8 mouse cellular contexts compared by ENCODE assay signal in genomic region chr16:92697737-92698611, GRCm38 (mm10).
A peak's percentile ranks its signal among the peaks of the same experiment; 100 is the strongest.
DNase-seq lines count a peak whose midpoint lies in the region; ATAC-seq lines count a peak whose summit lies in the region.

No protein-coding gene starts in this region.

- H3K4me3 ChIP-seq in heart, embryonic 10.5 days, result peak overlapping the region; percentile 75
- H3K4me3 ChIP-seq in limb, embryonic 11.5 days (ENCODE audit: low read depth, low read length), result peak overlapping the region; percentile 56
- peak overlapping the region; percentile 49 for H3K4me3 ChIP-seq in midbrain, embryonic 13.5 days (replicated peaks)

- peaks cover 74% of the 10 kb centered on the region for H3K27me3 ChIP-seq in heart, embryonic 10.5 days (ENCODE audit: insufficient read depth, poor library complexity, severe bottlenecking)
- peaks cover 34% of the 10 kb centered on the region for H3K27me3 ChIP-seq in limb, embryonic 11.5 days (ENCODE audit: control insufficient read depth, insufficient read depth, low read length)
- peaks cover 92% of the 10 kb centered on the region for H3K27me3 ChIP-seq in midbrain, embryonic 13.5 days

- H3K27ac ChIP-seq in heart, embryonic 10.5 days, result peak overlapping the region; percentile 88
- 0 out of 2 replicates have a peak overlapping the region, but pooled peaks have one; percentile 24 for H3K27ac ChIP-seq in limb, embryonic 11.5 days (replicated peaks; ENCODE audit: low read depth, low read length)
- H3K27ac ChIP-seq in midbrain, embryonic 13.5 days, result no peak overlapping the region

- H3K4me2 ChIP-seq in limb, embryonic 11.5 days (ENCODE audit: low read depth, severe bottlenecking), result peak overlapping the region; percentile 100
- H3K4me2 ChIP-seq in midbrain, embryonic 13.5 days (replicated peaks), result peak overlapping the region; percentile 93

- no peaks in the 10 kb centered on the region for H3K36me3 ChIP-seq in heart, embryonic 10.5 days
- no peaks in the 10 kb centered on the region for H3K36me3 ChIP-seq in limb, embryonic 11.5 days (ENCODE audit: control insufficient read depth, insufficient read depth, low read length)
- no peaks in the 10 kb centered on the region for H3K36me3 ChIP-seq in midbrain, embryonic 13.5 days

- peak overlapping the region; percentile 63 for H3K9ac ChIP-seq in limb, embryonic 11.5 days (ENCODE audit: low read length)
- H3K9ac ChIP-seq in midbrain, embryonic 13.5 days (replicated peaks), result peak overlapping the region; percentile 56

- H3K4me1 ChIP-seq in heart, embryonic 10.5 days, result peaks cover 36% of the 10 kb centered on the region
- peaks cover 13% of the 10 kb centered on the region for H3K4me1 ChIP-seq in limb, embryonic 11.5 days (ENCODE audit: control insufficient read depth, insufficient read depth, low read length)
- H3K4me1 ChIP-seq in midbrain, embryonic 13.5 days (replicated peaks), result peaks cover 36% of the 10 kb centered on the region

- ATAC-seq in limb, embryonic 11.5 days (ENCODE audit: insufficient number of reproducible peaks, low FRiP score, low TSS enrichment, low read depth), result peak; percentile 41
- ATAC-seq in midbrain, embryonic 13.5 days, result peak; percentile 32

- peak; percentile 46 for DNase-seq in urinary bladder, postnatal 14 days (ENCODE audit: low spot score)
- no peak for DNase-seq in urinary bladder, adult 2 months (ENCODE audit: low spot score)
- peak; percentile 62 for DNase-seq in embryo, embryonic 10 days (ENCODE audit: low spot score)
- DNase-seq in heart, embryonic 10.5 days (ENCODE audit: low spot score), result peak; percentile 82
- peak; percentile 74 for DNase-seq in limb, embryonic 11.5 days (ENCODE audit: low spot score)
- peak; percentile 76 for DNase-seq in thymus, postnatal 0 days (ENCODE audit: low spot score)
- DNase-seq in frontal cortex, postnatal 36 days (ENCODE audit: low spot score in 2 of 2), result no peak

- under 1% methylated on average over 48 of the region's 48 CpGs for WGBS in heart, embryonic 10.5 days
- under 1% methylated on average over 48 of the region's 48 CpGs for WGBS in limb, embryonic 11.5 days
- under 1% methylated on average over 48 of the region's 48 CpGs for WGBS in midbrain, embryonic 13.5 days

- no peaks in the 10 kb centered on the region for H3K9me3 ChIP-seq in heart, embryonic 10.5 days
- H3K9me3 ChIP-seq in limb, embryonic 11.5 days (ENCODE audit: control insufficient read depth, low read length), result no peaks in the 10 kb centered on the region
- no peaks in the 10 kb centered on the region for H3K9me3 ChIP-seq in midbrain, embryonic 13.5 days

Comparison
In these comparisons a context has a peak if more than half of its experiments do, and no peak if none do; other contexts are left out.
1. DNase-seq: peak in urinary bladder, postnatal 14 days (single experiment), embryo, embryonic 10 days (single experiment), heart, embryonic 10.5 days (single experiment), limb, embryonic 11.5 days (single experiment) and thymus, postnatal 0 days (single experiment); none in urinary bladder, adult 2 months (single experiment) and frontal cortex, postnatal 36 days (0 of 2).
2. Peak in every context shown above with its lines, with median percentiles within 50 percentile points of each other: H3K4me3 ChIP-seq.